Mouse (Mus musculus): Measurements from ENCODE around the gene Pde1b. TPM values are rescaled to one million over a fixed set of nuclear protein-coding genes. Genes with fewer than 3 reads are reported as not detected.

Gene Pde1b
- polyA plus RNA-seq, 1 experiment from 2014 or later: 3.0 TPM

GRCm38 (mm10) chr15:103549475-103549874, 46.6 kb downstream of the Pde1b start:
- 86% methylated on average over 1 of the region's 1 CpGs for WGBS
- no peak for DNase-seq (ENCODE audit: low spot score)
- no peak for ATAC-seq (ENCODE audit: insufficient number of reproducible peaks, low FRiP score, low TSS enrichment, low read depth)

GRCm38 (mm10) chr15:103551053-103551452, 48.2 kb downstream of the Pde1b start:
- WGBS: 10% methylated on average over 1 of the region's 1 CpGs
- H3K36me3 ChIP-seq (ENCODE audit: control insufficient read depth, insufficient read depth, low read length): no peaks in the 10 kb centered on the region

More at GRCm38 (mm10) chr15:103549475-103549874, 46.6 kb downstream of the Pde1b start:
- no peak overlapping the region for H3K4me3 ChIP-seq (ENCODE audit: low read depth, low read length)
- H3K9ac ChIP-seq (ENCODE audit: low read length): no peak overlapping the region
- H3K9me3 ChIP-seq (ENCODE audit: control insufficient read depth, low read length): no peaks in the 10 kb centered on the region
- no peaks in the 10 kb centered on the region for H3K4me1 ChIP-seq (ENCODE audit: control insufficient read depth, insufficient read depth, low read length)
- no peak overlapping the region for H3K27ac ChIP-seq (replicated peaks; ENCODE audit: low read depth, low read length)
- no peaks in the 10 kb centered on the region for H3K36me3 ChIP-seq (ENCODE audit: control insufficient read depth, insufficient read depth, low read length)
- no peak overlapping the region for H3K4me2 ChIP-seq (ENCODE audit: low read depth, severe bottlenecking)
- H3K27me3 ChIP-seq (ENCODE audit: control insufficient read depth, insufficient read depth, low read length): no peaks in the 10 kb centered on the region

GRCm38 (mm10) chr15:103552096-103552690, 49.4 kb downstream of the Pde1b start:
- no peak for ATAC-seq (ENCODE audit: insufficient number of reproducible peaks, low FRiP score, low TSS enrichment, low read depth)
- peak; percentile 62 for DNase-seq (ENCODE audit: low spot score)

More at GRCm38 (mm10) chr15:103551053-103551452, 48.2 kb downstream of the Pde1b start:
- H3K4me1 ChIP-seq (ENCODE audit: control insufficient read depth, insufficient read depth, low read length): no peaks in the 10 kb centered on the region
- no peak overlapping the region for H3K4me3 ChIP-seq (ENCODE audit: low read depth, low read length)
- H3K27ac ChIP-seq (replicated peaks; ENCODE audit: low read depth, low read length): no peak overlapping the region
- H3K4me2 ChIP-seq (ENCODE audit: low read depth, severe bottlenecking): no peak overlapping the region
- H3K9me3 ChIP-seq (ENCODE audit: control insufficient read depth, low read length): no peaks in the 10 kb centered on the region
- H3K9ac ChIP-seq (ENCODE audit: low read length): no peak overlapping the region
- ATAC-seq (ENCODE audit: insufficient number of reproducible peaks, low FRiP score, low TSS enrichment, low read depth): 0 out of 2 replicates have a peak, but pooled peaks have one; percentile 57
- DNase-seq (ENCODE audit: low spot score): peak; percentile 20
- no peaks in the 10 kb centered on the region for H3K27me3 ChIP-seq (ENCODE audit: control insufficient read depth, insufficient read depth, low read length)

GRCm38 (mm10) chr15:103564981-103565380, 62.1 kb downstream of the Pde1b start, which contains the start of gene Glycam1:
Glycam1 (minus strand) TSS chr15:103565081.
- no peaks in the 10 kb centered on the region for H3K36me3 ChIP-seq (ENCODE audit: control insufficient read depth, insufficient read depth, low read length)
- H3K9me3 ChIP-seq (ENCODE audit: control insufficient read depth, low read length): no peaks in the 10 kb centered on the region
- no peak within 1 kb of the TSS for H3K9ac ChIP-seq (ENCODE audit: low read length)
- no peak for ATAC-seq (ENCODE audit: insufficient number of reproducible peaks, low FRiP score, low TSS enrichment, low read depth)
- peak; percentile 16 for DNase-seq (ENCODE audit: low spot score)
- no peak within 1 kb of the TSS for H3K4me2 ChIP-seq (ENCODE audit: low read depth, severe bottlenecking)
- no peak within 1 kb of the TSS for H3K4me3 ChIP-seq (ENCODE audit: low read depth, low read length)
- no peaks in the 10 kb centered on the region for H3K27me3 ChIP-seq (ENCODE audit: control insufficient read depth, insufficient read depth, low read length)
- no peaks in the 10 kb centered on the region for H3K4me1 ChIP-seq (ENCODE audit: control insufficient read depth, insufficient read depth, low read length)
- H3K27ac ChIP-seq (replicated peaks; ENCODE audit: low read depth, low read length): no peak within 1 kb of the TSS

More at GRCm38 (mm10) chr15:103552096-103552690, 49.4 kb downstream of the Pde1b start:
- no peaks in the 10 kb centered on the region for H3K36me3 ChIP-seq (ENCODE audit: control insufficient read depth, insufficient read depth, low read length)
- no peak overlapping the region for H3K27ac ChIP-seq (replicated peaks; ENCODE audit: low read depth, low read length)
- no peak overlapping the region for H3K4me3 ChIP-seq (ENCODE audit: low read depth, low read length)
- WGBS: 54% methylated on average over 3 of the region's 3 CpGs
- no peak overlapping the region for H3K4me2 ChIP-seq (ENCODE audit: low read depth, severe bottlenecking)
- no peaks in the 10 kb centered on the region for H3K9me3 ChIP-seq (ENCODE audit: control insufficient read depth, low read length)
- H3K4me1 ChIP-seq (ENCODE audit: control insufficient read depth, insufficient read depth, low read length): no peaks in the 10 kb centered on the region
- H3K27me3 ChIP-seq (ENCODE audit: control insufficient read depth, insufficient read depth, low read length): no peaks in the 10 kb centered on the region
- no peak overlapping the region for H3K9ac ChIP-seq (ENCODE audit: low read length)

Other genes starting within 250 kb of the Pde1b start
- 5.4 and 7.7 TPM in 2 replicates for gene Nfe2, start 244.6 kb upstream of the Pde1b start, polyA plus RNA-seq (2014; fragmentation: Nextera tagmentation; extraction: Ambion mirVana)
- 320 and 334 TPM in 2 replicates for gene Copz1, start 230.3 kb upstream of the Pde1b start, polyA plus RNA-seq (2014; fragmentation: Nextera tagmentation; extraction: Ambion mirVana)
- 0.31 TPM in 1 of 2 replicates, not detected in the other for gene Gpr84, start 192.4 kb upstream of the Pde1b start, polyA plus RNA-seq (2014; fragmentation: Nextera tagmentation; extraction: Ambion mirVana)
- gene Zfp385a, start 162.9 kb upstream of the Pde1b start, polyA plus RNA-seq (2014; fragmentation: Nextera tagmentation; extraction: Ambion mirVana): 19.2 and 22.9 TPM in 2 replicates
- 28.6 and 31.7 TPM in 2 replicates for gene Itga5, start 136.3 kb upstream of the Pde1b start, polyA plus RNA-seq (2014; fragmentation: Nextera tagmentation; extraction: Ambion mirVana)
- not detected in 2 replicates for gene Gtsf1, start 72.6 kb upstream of the Pde1b start, polyA plus RNA-seq (2014; fragmentation: Nextera tagmentation; extraction: Ambion mirVana)
- gene Gtsf2, start 54.6 kb upstream of the Pde1b start, polyA plus RNA-seq (2014; fragmentation: Nextera tagmentation; extraction: Ambion mirVana): not detected in 2 replicates
- 1.2 and 1.3 TPM in 2 replicates for gene Nckap1l, start 49.2 kb upstream of the Pde1b start, polyA plus RNA-seq (2014; fragmentation: Nextera tagmentation; extraction: Ambion mirVana)
- 8.4 and 10.3 TPM in 2 replicates for gene Ppp1r1a, start 35.0 kb downstream of the Pde1b start, polyA plus RNA-seq (2014; fragmentation: Nextera tagmentation; extraction: Ambion mirVana)
- not detected in 2 replicates for gene Glycam1, start 62.0 kb downstream of the Pde1b start, polyA plus RNA-seq (2014; fragmentation: Nextera tagmentation; extraction: Ambion mirVana)

All from limb, embryonic 11.5 days (tissue).